Mouse (Mus musculus) hindbrain, embryonic 12.5 days (tissue): Measurements from ENCODE around the gene Opcml. TPM values are rescaled to one million over a fixed set of nuclear protein-coding genes. Genes with fewer than 3 reads are reported as not detected.

Experiments
- ATAC-seq: fragments of 200-750 bp; cut with Nextera tagmentation; 2 replicates; pipeline ENCODE4 v1.8.0; 2017; ENCODE audit warnings: moderate TSS enrichment; ENCODE audit not compliant: low FRiP score
- H3K27ac ChIP-seq: fragments of 300-500 bp; sonication (generic); 2 replicates; pipeline ENCODE4 v1.5.1; 2016; ENCODE audit warnings: mild to moderate bottlenecking
- H3K27me3 ChIP-seq: fragments of 300-500 bp; sonication (generic); 2 replicates; pipeline ENCODE4 v1.6.1; 2016; ENCODE audit warnings: mild to moderate bottlenecking
- H3K36me3 ChIP-seq: fragments of 300-500 bp; sonication (generic); 2 replicates; pipeline ENCODE4 v1.6.1; 2016; ENCODE audit warnings: mild to moderate bottlenecking
- H3K4me1 ChIP-seq: fragments of 300-500 bp; sonication (generic); 2 replicates; pipeline ENCODE4 v1.6.1; 2016
- H3K4me2 ChIP-seq: fragments of 300-500 bp; sonication (generic); replicated peaks from 2 replicates; pipeline ENCODE4 v1.6.1; 2016; ENCODE audit warnings: mild to moderate bottlenecking
- H3K4me3 ChIP-seq: fragments of 300-500 bp; sonication (generic); 2 replicates; pipeline ENCODE4 v1.5.1; 2016; ENCODE audit warnings: mild to moderate bottlenecking
- H3K9ac ChIP-seq: fragments of 300-500 bp; sonication (generic); 2 replicates; pipeline ENCODE4 v1.6.1; 2016; ENCODE audit warnings: mild to moderate bottlenecking, moderate library complexity
- H3K9me3 ChIP-seq: fragments of 300-500 bp; sonication (generic); replicated peaks from 2 replicates; pipeline ENCODE4 v1.6.1; 2016; ENCODE audit warnings: mild to moderate bottlenecking
- WGBS: fragments of 180-500 bp; shearing (Covaris S2); methylation state at CpG from one replicate; pipeline ENCODE4 v1.1.7; 2016; 5-methylcytosine and 5-hydroxymethylcytosine counted together
- polyA plus RNA-seq: library from polyadenylated mRNA; unstranded; fragments of >200 nt; fragmentation: Nextera tagmentation; extraction: Ambion mirVana; gene quantifications from 2 replicates; pipeline ENCODE4 v1.2.1, GENCODE M21; 2016

Opcml gene
- polyA plus RNA-seq, 1 experiment from 2014 or later, result 10.8 TPM

DNA sequence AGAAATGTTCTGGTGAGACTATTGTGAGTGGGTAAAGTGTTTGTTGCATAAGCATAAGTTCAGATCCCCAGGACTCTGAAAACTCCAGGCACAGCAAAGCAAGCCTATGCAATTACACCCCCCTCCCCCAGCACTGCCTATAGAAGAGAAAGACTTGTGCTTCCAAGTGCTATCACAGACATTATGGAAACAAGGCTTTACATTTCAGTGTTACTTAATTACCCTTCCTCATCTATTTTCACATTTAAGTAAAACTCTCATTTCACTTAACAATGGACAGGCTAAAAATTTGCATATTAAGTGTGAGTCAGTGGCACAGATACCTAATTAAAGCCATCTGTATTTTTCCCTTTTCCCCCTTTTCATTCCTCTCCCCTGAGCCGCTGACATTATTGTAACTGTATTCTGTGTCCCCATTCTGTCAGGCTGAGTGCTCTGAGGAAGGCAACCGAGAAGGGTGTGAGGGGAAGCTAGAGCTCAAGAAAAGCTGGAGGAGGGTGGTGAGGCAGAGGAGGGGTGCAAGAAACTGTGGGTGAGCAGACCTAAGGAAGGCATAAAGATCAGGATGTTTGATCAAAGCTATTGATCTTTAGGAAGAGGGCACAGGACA lies 1055.5 kb downstream of the Opcml start:
- Histone ChIP-seq H3K4me2 (no peak overlapping the region), H3K4me3 (no peak overlapping the region), H3K9ac (no peak overlapping the region), H3K27me3 (no peaks in the 10 kb centered on the region), H3K27ac (no peak overlapping the region), H3K4me1 (no peaks in the 10 kb centered on the region), H3K9me3 (no peaks in the 10 kb centered on the region), H3K36me3 (no peaks in the 10 kb centered on the region)
- ATAC-seq, result no peak
- 26% methylated on average over 2 of the region's 2 CpGs for WGBS

DNA sequence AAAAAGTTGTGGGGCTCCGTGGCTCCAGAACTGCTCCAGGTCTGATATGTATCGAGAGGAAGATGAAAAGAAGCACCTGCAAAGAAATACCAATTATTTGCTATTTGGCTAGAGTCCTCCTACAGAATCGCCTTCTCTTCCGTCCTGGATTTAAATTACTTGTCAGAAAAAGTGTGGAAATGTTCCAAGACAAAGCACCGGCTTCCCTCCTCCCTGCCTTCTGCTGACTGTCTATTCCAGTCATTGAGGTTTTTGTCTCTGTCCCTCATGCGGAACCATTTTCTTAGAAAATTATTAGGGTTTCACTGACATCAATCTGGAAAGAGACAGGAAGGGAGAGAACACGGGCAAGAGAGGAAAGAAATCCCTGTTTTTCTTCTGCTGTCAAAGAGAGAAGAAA lies 1065.3 kb downstream of the Opcml start:
- Histone ChIP-seq H3K4me2 (no peak overlapping the region), H3K36me3 (no peaks in the 10 kb centered on the region), H3K9ac (no peak overlapping the region), H3K4me1 (no peaks in the 10 kb centered on the region), H3K9me3 (no peaks in the 10 kb centered on the region), H3K4me3 (no peak overlapping the region), H3K27ac (no peak overlapping the region), H3K27me3 (peaks cover 2% of the 10 kb centered on the region; the same call in 1 of the 2 replicates)
- ATAC-seq, result no peak
- 73% methylated on average over 7 of the region's 7 CpGs for WGBS

DNA sequence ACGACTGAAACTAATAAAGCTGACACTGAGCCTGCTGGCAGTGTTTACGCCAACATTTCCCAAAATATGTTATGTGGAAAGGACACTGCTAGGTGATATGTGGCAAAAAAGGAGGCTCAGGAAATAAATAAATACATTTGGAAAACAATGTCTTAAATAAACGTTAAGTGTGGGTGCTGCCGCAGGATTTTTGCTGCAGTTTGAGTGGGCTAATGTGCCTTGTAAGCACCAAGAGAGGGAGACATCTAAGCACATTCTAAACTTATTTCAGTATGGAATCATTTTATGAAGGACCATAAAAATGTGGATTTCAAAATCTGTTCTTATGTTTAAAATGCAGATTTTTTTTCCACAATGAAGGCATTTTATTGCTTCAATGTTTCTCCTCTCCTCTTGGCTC lies 1071.4 kb downstream of the Opcml start:
- H3K4me3 ChIP-seq, result no peak overlapping the region
- no peaks in the 10 kb centered on the region for H3K27me3 ChIP-seq
- ATAC-seq, result no peak
- H3K4me2 ChIP-seq, result no peak overlapping the region
- no peaks in the 10 kb centered on the region for H3K4me1 ChIP-seq
- no peak overlapping the region for H3K9ac ChIP-seq
- H3K36me3 ChIP-seq, result no peaks in the 10 kb centered on the region
- 87% methylated on average over 4 of the region's 4 CpGs for WGBS
- no peak overlapping the region for H3K27ac ChIP-seq
- no peaks in the 10 kb centered on the region for H3K9me3 ChIP-seq

DNA sequence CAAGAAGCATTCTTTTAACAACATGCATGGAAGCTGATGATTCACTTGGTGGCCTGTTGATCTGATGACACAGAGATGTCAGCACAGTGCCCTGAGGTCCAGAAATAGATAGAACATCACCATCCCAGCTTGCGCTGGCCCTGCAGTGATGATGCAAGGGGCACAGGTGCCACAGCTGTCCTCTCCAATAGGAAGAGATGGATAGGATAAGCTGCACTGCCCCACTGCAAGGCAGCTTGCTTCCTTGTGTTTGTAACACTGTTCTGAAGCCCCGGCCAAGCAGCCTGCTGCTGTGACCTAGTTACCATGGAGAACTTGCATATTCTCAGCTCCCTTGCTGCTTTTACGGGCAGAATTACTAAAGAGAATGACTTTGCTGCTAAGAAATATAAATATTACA lies 1076.7 kb downstream of the Opcml start:
- no peaks in the 10 kb centered on the region for H3K36me3 ChIP-seq
- H3K9me3 ChIP-seq, result no peaks in the 10 kb centered on the region
- H3K9ac ChIP-seq, result no peak overlapping the region
- H3K27me3 ChIP-seq, result no peaks in the 10 kb centered on the region
- ATAC-seq, result no peak
- no peak overlapping the region for H3K4me3 ChIP-seq
- WGBS, result 84% methylated on average over 3 of the region's 3 CpGs
- no peak overlapping the region for H3K27ac ChIP-seq
- no peak overlapping the region for H3K4me2 ChIP-seq
- H3K4me1 ChIP-seq, result no peaks in the 10 kb centered on the region

DNA sequence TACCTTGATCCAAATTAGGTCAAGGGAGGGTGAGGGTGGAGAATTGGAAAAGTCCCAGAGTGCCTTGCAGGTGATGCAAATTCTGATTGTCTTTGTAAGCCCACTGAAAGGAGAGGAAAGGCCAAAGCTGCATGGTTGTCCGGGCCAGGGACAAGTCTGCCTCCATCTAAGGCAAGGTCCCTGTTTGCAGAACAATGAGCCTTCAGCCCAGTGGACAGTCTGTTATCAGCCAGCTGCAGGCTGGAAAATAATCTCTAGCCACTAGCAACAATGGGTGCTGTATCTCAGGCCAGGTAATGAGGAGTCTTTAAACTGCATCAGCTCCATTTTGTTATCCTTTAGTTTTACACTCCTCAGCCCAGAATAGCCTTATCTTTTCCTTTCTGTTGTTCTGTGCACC lies 1079.9 kb downstream of the Opcml start:
- Histone ChIP-seq H3K9me3 (no peaks in the 10 kb centered on the region), H3K36me3 (no peaks in the 10 kb centered on the region), H3K9ac (no peak overlapping the region), H3K4me2 (no peak overlapping the region), H3K4me3 (no peak overlapping the region), H3K27me3 (no peaks in the 10 kb centered on the region), H3K27ac (no peak overlapping the region), H3K4me1 (no peaks in the 10 kb centered on the region)
- WGBS, result 73% methylated on average over 1 of the region's 1 CpGs
- no peak for ATAC-seq

DNA sequence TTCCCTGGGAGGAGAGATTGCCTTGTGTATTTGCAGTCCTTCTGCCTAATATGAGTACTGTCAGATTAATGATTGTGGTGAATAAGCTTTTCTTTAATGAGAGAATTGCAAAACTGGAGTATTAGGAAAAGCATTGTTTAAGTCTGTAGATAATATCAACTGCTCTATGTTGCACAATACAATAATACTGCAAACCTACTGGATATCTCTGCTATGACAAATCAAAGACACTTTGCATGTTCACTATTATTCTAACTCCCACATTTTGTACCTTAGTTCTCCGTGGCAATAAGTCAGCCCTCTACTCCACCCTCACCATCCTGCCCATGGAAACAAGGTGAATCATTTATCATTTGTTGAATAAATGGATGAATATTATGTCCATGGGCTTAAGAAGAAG lies 1092.0 kb downstream of the Opcml start:
- Histone ChIP-seq H3K9me3 (no peaks in the 10 kb centered on the region), H3K4me3 (no peak overlapping the region), H3K36me3 (no peaks in the 10 kb centered on the region), H3K4me1 (no peaks in the 10 kb centered on the region), H3K27ac (no peak overlapping the region), H3K9ac (no peak overlapping the region), H3K27me3 (no peaks in the 10 kb centered on the region), H3K4me2 (no peak overlapping the region)
- ATAC-seq, result no peak
- 67% methylated on average over 1 of the region's 1 CpGs for WGBS

DNA sequence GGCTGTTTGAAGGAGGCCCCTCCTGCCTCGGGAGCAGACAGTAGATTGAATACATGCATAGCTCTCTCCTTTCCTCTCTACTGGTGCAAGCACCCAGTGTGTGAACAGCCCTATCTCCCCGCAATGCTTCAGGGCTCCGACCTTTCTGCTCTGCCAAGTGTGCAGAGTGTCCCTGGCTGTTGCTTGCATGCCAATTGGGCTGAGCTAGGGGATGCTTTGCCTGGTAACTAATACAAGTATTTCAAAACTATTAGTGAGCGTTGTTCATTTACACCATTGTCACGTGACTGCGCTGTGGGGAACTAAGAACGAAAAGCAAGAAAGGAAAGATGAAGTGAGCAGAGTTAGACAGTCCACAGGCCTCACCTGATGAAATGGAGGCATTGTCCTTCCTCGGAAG lies 1101.0 kb downstream of the Opcml start:
- Histone ChIP-seq H3K36me3 (no peaks in the 10 kb centered on the region), H3K4me1 (no peaks in the 10 kb centered on the region), H3K9me3 (no peaks in the 10 kb centered on the region), H3K4me2 (no peak overlapping the region), H3K9ac (no peak overlapping the region), H3K27ac (no peak overlapping the region), H3K27me3 (no peaks in the 10 kb centered on the region), H3K4me3 (no peak overlapping the region)
- 91% methylated on average over 8 of the region's 8 CpGs for WGBS
- ATAC-seq, result no peak

DNA sequence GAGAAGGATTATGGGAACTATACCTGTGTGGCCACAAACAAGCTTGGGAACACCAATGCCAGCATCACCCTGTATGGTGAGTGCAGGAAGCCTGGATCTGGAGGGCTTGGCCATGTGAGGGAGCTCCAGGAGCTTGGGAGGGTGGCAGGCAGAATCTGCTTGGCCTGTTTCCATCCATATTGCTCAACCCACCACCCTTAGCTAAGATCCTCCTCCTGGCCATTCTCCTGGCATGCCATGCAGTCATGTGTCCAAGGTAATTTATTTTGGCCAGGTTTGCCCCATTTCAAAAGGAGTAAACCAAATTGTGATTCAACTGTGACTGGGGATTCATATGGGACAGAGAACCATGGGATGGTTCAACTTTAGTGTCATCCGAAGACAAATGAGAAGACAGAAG lies 1112.7 kb downstream of the Opcml start:
- no peaks in the 10 kb centered on the region for H3K36me3 ChIP-seq
- H3K4me2 ChIP-seq, result no peak overlapping the region
- 95% methylated on average over 1 of the region's 1 CpGs for WGBS
- H3K4me3 ChIP-seq, result no peak overlapping the region
- no peak overlapping the region for H3K9ac ChIP-seq
- no peaks in the 10 kb centered on the region for H3K9me3 ChIP-seq
- no peak overlapping the region for H3K27ac ChIP-seq
- no peak for ATAC-seq
- no peaks in the 10 kb centered on the region for H3K4me1 ChIP-seq
- H3K27me3 ChIP-seq, result no peaks in the 10 kb centered on the region

DNA sequence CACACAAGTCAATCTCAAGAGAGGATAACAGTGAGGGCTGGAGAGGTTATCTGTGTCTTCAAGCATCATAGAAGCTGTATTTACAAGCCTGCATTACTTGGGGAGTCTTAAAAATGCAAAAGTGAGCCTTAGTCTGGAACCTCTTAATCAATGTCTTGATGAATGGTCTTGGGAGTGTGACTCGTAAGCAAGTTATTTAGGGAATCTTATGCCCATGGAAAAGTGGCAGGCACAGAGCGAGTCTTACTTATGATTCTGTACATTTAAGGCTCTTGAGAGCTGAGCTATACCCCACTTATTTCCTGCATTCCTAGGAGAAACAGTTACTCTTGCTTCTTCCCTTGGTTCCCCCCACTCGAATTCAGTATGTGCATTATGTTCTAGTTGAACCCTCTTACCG lies 1119.2 kb downstream of the Opcml start:
- no peaks in the 10 kb centered on the region for H3K4me1 ChIP-seq
- H3K4me2 ChIP-seq, result no peak overlapping the region
- no peak overlapping the region for H3K9ac ChIP-seq
- no peaks in the 10 kb centered on the region for H3K36me3 ChIP-seq
- no peak overlapping the region for H3K4me3 ChIP-seq
- ATAC-seq, result no peak
- no peaks in the 10 kb centered on the region for H3K27me3 ChIP-seq
- no peak overlapping the region for H3K27ac ChIP-seq
- 91% methylated on average over 4 of the region's 4 CpGs for WGBS
- no peaks in the 10 kb centered on the region for H3K9me3 ChIP-seq

DNA sequence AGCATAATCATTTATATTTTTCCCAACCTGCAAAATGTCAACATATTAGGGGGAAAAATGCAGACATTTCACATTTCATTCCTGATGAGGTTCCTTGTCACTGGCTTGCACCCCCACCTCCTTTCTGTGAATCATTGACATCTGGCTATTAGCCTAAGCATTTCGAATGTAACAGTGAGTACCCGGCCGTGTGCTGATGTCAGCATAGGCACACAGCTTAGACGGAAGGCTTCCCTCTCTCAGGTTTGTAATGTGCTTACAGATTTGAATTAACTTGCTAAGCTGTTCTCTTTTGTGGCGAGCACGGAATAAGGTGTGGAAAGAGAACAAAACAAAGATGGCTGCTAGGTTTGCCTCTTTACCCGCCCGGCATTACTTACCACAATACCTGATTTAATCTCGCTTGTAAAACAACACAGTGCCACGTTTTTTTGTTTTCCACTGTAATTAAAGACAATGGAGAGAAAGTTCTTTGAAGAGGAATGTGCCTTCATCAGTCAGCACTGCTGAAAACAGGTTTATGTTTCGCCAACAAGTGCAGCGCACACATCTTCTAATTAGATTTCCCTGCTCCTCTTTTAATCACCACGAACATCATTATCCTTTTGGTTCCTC lies 1121.1 kb downstream of the Opcml start:
- Histone ChIP-seq H3K27me3 (no peaks in the 10 kb centered on the region), H3K9me3 (no peaks in the 10 kb centered on the region), H3K9ac (no peak overlapping the region), H3K4me3 (no peak overlapping the region), H3K4me2 (no peak overlapping the region), H3K36me3 (no peaks in the 10 kb centered on the region), H3K4me1 (no peaks in the 10 kb centered on the region), H3K27ac (no peak overlapping the region)
- 65% methylated on average over 13 of the region's 13 CpGs for WGBS
- ATAC-seq, result no peak

DNA sequence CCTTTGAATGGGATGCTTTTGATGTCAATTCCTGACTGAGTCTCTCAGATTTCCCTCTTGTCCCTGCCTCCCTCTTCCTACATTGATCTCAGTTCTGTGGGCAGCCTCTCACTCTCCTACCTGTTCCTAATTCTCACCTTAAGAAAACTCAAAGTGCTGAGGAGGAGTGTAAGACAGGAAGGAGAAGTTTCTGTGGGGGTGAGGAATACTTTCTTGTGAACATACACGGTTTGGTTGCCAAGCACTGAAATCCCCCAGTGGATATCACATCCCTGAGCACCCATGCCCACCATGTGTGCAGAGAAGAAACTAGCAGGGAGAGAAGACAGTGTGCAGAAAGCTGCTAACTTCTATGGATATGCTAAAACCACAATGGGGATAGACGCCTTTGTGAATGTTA lies 1141.5 kb downstream of the Opcml start:
- H3K36me3 ChIP-seq, result no peaks in the 10 kb centered on the region
- H3K4me3 ChIP-seq, result no peak overlapping the region
- no peak overlapping the region for H3K27ac ChIP-seq
- no peak overlapping the region for H3K9ac ChIP-seq
- H3K4me1 ChIP-seq, result no peaks in the 10 kb centered on the region
- H3K4me2 ChIP-seq, result no peak overlapping the region
- ATAC-seq, result no peak
- no peaks in the 10 kb centered on the region for H3K9me3 ChIP-seq
- H3K27me3 ChIP-seq, result no peaks in the 10 kb centered on the region
- WGBS, result 77% methylated on average over 2 of the region's 2 CpGs

DNA sequence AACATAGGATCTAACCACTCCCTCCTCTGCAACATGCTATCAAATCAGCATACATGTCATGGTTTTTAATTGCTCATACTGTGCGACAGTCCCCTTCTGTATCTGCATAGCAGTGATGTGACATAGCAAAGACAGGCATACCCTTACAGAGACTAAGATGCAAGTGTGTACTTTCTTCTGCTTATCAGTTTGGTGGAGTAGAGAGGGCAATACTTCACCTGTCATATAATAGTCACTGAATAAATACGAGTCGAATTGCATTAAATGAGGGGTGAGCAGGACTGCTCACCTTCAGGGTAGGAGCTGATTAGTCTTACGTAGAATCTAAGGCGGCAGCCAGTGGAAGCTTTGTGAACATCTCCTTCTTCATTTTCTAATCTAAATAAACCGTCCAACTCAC lies 1146.6 kb downstream of the Opcml start:
- Histone ChIP-seq H3K9ac (no peak overlapping the region), H3K27ac (no peak overlapping the region), H3K4me2 (no peak overlapping the region), H3K4me3 (no peak overlapping the region), H3K27me3 (no peaks in the 10 kb centered on the region), H3K36me3 (no peaks in the 10 kb centered on the region), H3K9me3 (no peaks in the 10 kb centered on the region), H3K4me1 (no peaks in the 10 kb centered on the region)
- no peak for ATAC-seq
- 84% methylated on average over 6 of the region's 6 CpGs for WGBS

DNA sequence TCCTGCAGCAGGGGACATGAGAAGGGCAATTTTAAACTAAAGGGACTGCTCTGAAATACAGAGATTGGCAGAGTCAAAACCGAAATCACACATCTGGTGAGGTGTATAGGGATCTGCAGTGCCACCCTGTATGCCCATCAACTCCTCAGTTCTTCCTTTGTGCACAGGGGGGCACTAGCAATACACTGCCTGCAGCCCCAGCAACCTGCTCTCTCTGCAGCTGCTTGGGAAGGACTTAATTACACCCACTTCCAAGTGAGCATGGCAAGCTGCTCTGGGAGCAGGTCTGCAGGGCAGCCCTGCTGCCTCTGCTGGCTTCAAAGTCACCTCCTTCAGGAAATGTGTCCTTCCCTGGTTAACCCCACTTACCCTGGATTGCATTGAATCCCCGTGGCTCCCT lies 1147.4 kb downstream of the Opcml start:
- Histone ChIP-seq H3K27me3 (no peaks in the 10 kb centered on the region), H3K4me3 (no peak overlapping the region), H3K4me2 (no peak overlapping the region), H3K36me3 (no peaks in the 10 kb centered on the region), H3K9ac (no peak overlapping the region), H3K9me3 (no peaks in the 10 kb centered on the region), H3K27ac (no peak overlapping the region), H3K4me1 (no peaks in the 10 kb centered on the region)
- 73% methylated on average over 2 of the region's 2 CpGs for WGBS
- no peak for ATAC-seq
